Comparison of ENCODE assay signal across 25 mouse cellular contexts in genomic region chr6:113025774-113026173, GRCm38 (mm10). TPM values are rescaled to one million over a fixed set of nuclear protein-coding genes. Genes with fewer than 3 reads are reported as not detected.
A peak's percentile ranks its signal among the peaks of the same experiment; 100 is the strongest.
DNase-seq lines count a peak whose midpoint lies in the region; ATAC-seq and TF ChIP-seq lines count a peak whose summit lies in the region.
"Had no signal": no experiment of that assay in that cellular context is flagged by ENCODE, and none has a peak within 500 bp of the region (broad histone marks: within the 10 kb centered on the region; RNA-seq: fewer than 3 reads in every experiment).

No protein-coding gene starts in this region.

- H3K9ac ChIP-seq in forebrain, embryonic 15.5 days (replicated peaks), result no peak overlapping the region
- H3K9ac ChIP-seq: embryonic facial prominence, embryonic 12.5 days; heart, embryonic 12.5 days; liver, embryonic 14.5 days had no signal

- TF ChIP-seq CTCF in left cerebral cortex, adult 2 months (IDR thresholded peaks at IDR 0.05), result no peak

- no peak overlapping the region for H3K4me2 ChIP-seq in forebrain, embryonic 15.5 days (replicated peaks)
- H3K4me2 ChIP-seq: embryonic facial prominence, embryonic 12.5 days; heart, embryonic 12.5 days had no signal

- H3K36me3 ChIP-seq in forebrain, embryonic 10.5 days (replicated peaks), result no peaks in the 10 kb centered on the region
- no peaks in the 10 kb centered on the region for H3K36me3 ChIP-seq in forebrain, embryonic 15.5 days
- no peaks in the 10 kb centered on the region for H3K36me3 ChIP-seq in heart, embryonic 10.5 days
- H3K36me3 ChIP-seq: embryonic facial prominence, embryonic 12.5 days; heart, embryonic 12.5 days had no signal

- no peak overlapping the region for H3K4me3 ChIP-seq in forebrain, embryonic 10.5 days
- H3K4me3 ChIP-seq in forebrain, embryonic 15.5 days, result no peak overlapping the region
- no peak overlapping the region for H3K4me3 ChIP-seq in heart, embryonic 10.5 days
- H3K4me3 ChIP-seq in left cerebral cortex, adult 2 months, result no peak overlapping the region
- H3K4me3 ChIP-seq: embryonic facial prominence, embryonic 12.5 days; heart, embryonic 12.5 days had no signal

- H3K4me1 ChIP-seq in forebrain, embryonic 10.5 days, result peaks cover 51% of the 10 kb centered on the region
- H3K4me1 ChIP-seq in forebrain, embryonic 15.5 days, result 0 out of 2 replicates have a peak, but pooled peaks cover 6% of the 10 kb centered on the region
- no peaks in the 10 kb centered on the region for H3K4me1 ChIP-seq in heart, embryonic 10.5 days
- H3K4me1 ChIP-seq: embryonic facial prominence, embryonic 12.5 days; heart, embryonic 12.5 days had no signal

- ATAC-seq in forebrain, embryonic 15.5 days (replicated peaks), result no peak

- H3K9me3 ChIP-seq in forebrain, embryonic 10.5 days, result no peaks in the 10 kb centered on the region
- no peaks in the 10 kb centered on the region for H3K9me3 ChIP-seq in forebrain, embryonic 15.5 days
- H3K9me3 ChIP-seq in heart, embryonic 10.5 days, result no peaks in the 10 kb centered on the region
- H3K9me3 ChIP-seq: embryonic facial prominence, embryonic 12.5 days; heart, embryonic 12.5 days had no signal

- WGBS in forebrain, embryonic 10.5 days, result 52% methylated on average over 5 of the region's 5 CpGs
- WGBS in forebrain, embryonic 15.5 days, result 41% methylated on average over 5 of the region's 5 CpGs
- WGBS in heart, embryonic 10.5 days, result 78% methylated on average over 5 of the region's 5 CpGs

- H3K27ac ChIP-seq in forebrain, embryonic 10.5 days, result peak overlapping the region; percentile 72
- H3K27ac ChIP-seq in forebrain, embryonic 15.5 days (replicated peaks), result no peak overlapping the region
- H3K27ac ChIP-seq in heart, embryonic 10.5 days, result no peak overlapping the region
- H3K27ac ChIP-seq in left cerebral cortex, adult 2 months, result peak overlapping the region; percentile 45; the same call in 1 of the 2 replicates
- H3K27ac ChIP-seq: embryonic facial prominence, embryonic 12.5 days; liver, embryonic 14.5 days; macrophage had no signal

- peaks cover 28% of the 10 kb centered on the region for H3K27me3 ChIP-seq in forebrain, embryonic 10.5 days (ENCODE audit: poor library complexity, severe bottlenecking)
- no peaks in the 10 kb centered on the region for H3K27me3 ChIP-seq in forebrain, embryonic 15.5 days
- H3K27me3 ChIP-seq in heart, embryonic 10.5 days (ENCODE audit: insufficient read depth, poor library complexity, severe bottlenecking), result no peaks in the 10 kb centered on the region
- H3K27me3 ChIP-seq: embryonic facial prominence, embryonic 12.5 days; heart, embryonic 12.5 days; Patski had no signal

- intact Hi-C loops in left cerebral cortex, adult 2 months (cut with DNase I), result no loop called here

- no peak for DNase-seq in forebrain, embryonic 10.5 days (ENCODE audit: extremely low spot score, low spot score)
- peak; percentile 27 for DNase-seq in heart, embryonic 10.5 days (ENCODE audit: low spot score)
- no peak for DNase-seq in heart, adult 9 months (ENCODE audit: low spot score in 2 of 2)
- no peak for DNase-seq in left cerebral cortex, adult 2 months (ENCODE audit: extremely low spot score in 1 of 2, low spot score in 2 of 2)
- no peak for DNase-seq in left cerebral cortex, adult 9 months (ENCODE audit: low spot score in 2 of 2)
- DNase-seq in 3T3-L1 (ENCODE audit: low read depth, low spot score), result peak; percentile 31
- no peak for DNase-seq in frontal cortex, adult 2 months (ENCODE audit: extremely low spot score in 1 of 2, low spot score in 1 of 2)
- DNase-seq: adrenal gland, postnatal 10 days; cerebellum, adult 8-10 months; cerebellum, postnatal 25 days; gastrocnemius, postnatal 14 days; kidney, adult 18-20 months; kidney, postnatal 36 days; liver; lung, adult 2 months; lung, postnatal 10 days; right cerebral cortex, adult 18-20 months; spleen, adult 18-20 months; thymus, postnatal 14 days had no signal

RNA-seq across cellular contexts. Expression of gene Thumpd3, which starts 20.3 kb away (rescaled TPM):
- polyA plus RNA-seq in forebrain, embryonic 10.5 days (2016; fragmentation: Nextera tagmentation; extraction: Ambion mirVana), result 75.2 and 81.4 TPM in 2 replicates
- 55.5 and 60.7 TPM in 2 replicates for polyA plus RNA-seq in forebrain, embryonic 15.5 days (2015; fragmentation: Nextera tagmentation; extraction: Ambion mirVana)
- polyA plus RNA-seq in heart, embryonic 10.5 days (2016; fragmentation: Nextera tagmentation; extraction: Ambion mirVana), result 51.7 and 54.8 TPM in 2 replicates
- total RNA-seq in left cerebral cortex, adult 2 months (2021), result 10 to 100 TPM; 28.2 to 28.9 TPM
- 18.4 and 21.3 TPM in 2 replicates for polyA plus RNA-seq in frontal cortex, adult 2 months (2012; rRNA removed)

RNA-seq across cellular contexts. Expression of gene Setd5, which starts 51.4 kb away (rescaled TPM):
- polyA plus RNA-seq in forebrain, embryonic 10.5 days (2016; fragmentation: Nextera tagmentation; extraction: Ambion mirVana), result 72.5 and 77.8 TPM in 2 replicates
- polyA plus RNA-seq in forebrain, embryonic 15.5 days (2015; fragmentation: Nextera tagmentation; extraction: Ambion mirVana), result 52.2 and 53.4 TPM in 2 replicates
- polyA plus RNA-seq in heart, embryonic 10.5 days (2016; fragmentation: Nextera tagmentation; extraction: Ambion mirVana), result 69.8 and 82.2 TPM in 2 replicates
- total RNA-seq in left cerebral cortex, adult 2 months (2021), result 100 to 1,000 TPM; 116 to 119 TPM
- polyA plus RNA-seq in frontal cortex, adult 2 months (2012; rRNA removed), result 54.5 and 62.1 TPM in 2 replicates

Comparison
In these comparisons a context has a peak if more than half of its experiments do, and no peak if none do; other contexts are left out.
1. DNase-seq: peak in heart, embryonic 10.5 days (single experiment) and 3T3-L1 (single experiment); none in forebrain, embryonic 10.5 days (single experiment), heart, adult 9 months (0 of 2), left cerebral cortex, adult 2 months (0 of 2), left cerebral cortex, adult 9 months (0 of 2) and frontal cortex, adult 2 months (0 of 2).
2. H3K27ac ChIP-seq: peak in forebrain, embryonic 10.5 days (single experiment) and left cerebral cortex, adult 2 months (single experiment); none in forebrain, embryonic 15.5 days (single experiment) and heart, embryonic 10.5 days (single experiment).